Mouse (Mus musculus) liver, postnatal 0 days (tissue): ENCODE data around the gene Atic. TPM values are rescaled to one million over a fixed set of nuclear protein-coding genes. Genes with fewer than 3 reads are reported as not detected.
A peak's percentile ranks its signal among the peaks of the same experiment; 100 is the strongest.

Experiments used
- ATAC-seq: fragments of 200-750 bp; cut with Nextera tagmentation; 2 replicates; pipeline ENCODE4 v1.8.0; 2017; ENCODE audit warnings: mild to moderate bottlenecking, moderate library complexity
- DNase-seq: peaks from one replicate; pipeline ENCODE4 v3.0.0-alpha.2; 2016
- H3K27ac ChIP-seq: fragments of 300-500 bp; sonication (generic); 2 replicates; pipeline ENCODE4 v1.5.1; 2014; ENCODE audit warnings: antibody characterized with exemption, moderate library complexity, mild to moderate bottlenecking, low read depth
- H3K27me3 ChIP-seq: fragments of 300-500 bp; sonication (generic); 2 replicates; pipeline ENCODE4 v1.6.1; 2014; ENCODE audit warnings: low read length, control low read depth, mixed read lengths; ENCODE audit not compliant: insufficient read depth
- H3K36me3 ChIP-seq: fragments of 300-500 bp; sonication (generic); replicated peaks from 2 replicates; pipeline ENCODE4 v1.6.1; 2014; ENCODE audit warnings: mild to moderate bottlenecking, control low read depth, low read length, moderate library complexity, mixed read lengths; ENCODE audit not compliant: insufficient read depth
- H3K4me1 ChIP-seq: fragments of 300-500 bp; sonication (generic); 2 replicates; pipeline ENCODE4 v1.6.1; 2014; ENCODE audit warnings: antibody characterized with exemption, mild to moderate bottlenecking, control low read depth; ENCODE audit not compliant: insufficient read depth
- H3K4me2 ChIP-seq: fragments of 300-500 bp; sonication (generic); 2 replicates; pipeline ENCODE4 v1.6.1; 2014; ENCODE audit warnings: low read depth, mild to moderate bottlenecking, low read length, moderate library complexity, mixed read lengths
- H3K4me3 ChIP-seq: fragments of 300-500 bp; sonication (generic); 2 replicates; pipeline ENCODE4 v1.5.1; 2014; ENCODE audit warnings: low read depth, low read length
- H3K9ac ChIP-seq: fragments of 300-500 bp; sonication (generic); replicated peaks from 2 replicates; pipeline ENCODE4 v1.6.1; 2014; ENCODE audit warnings: mild to moderate bottlenecking, moderate library complexity
- H3K9me3 ChIP-seq: fragments of 300-500 bp; sonication (generic); 2 replicates; pipeline ENCODE4 v1.6.1; 2016; ENCODE audit warnings: mild to moderate bottlenecking, control low read depth, low read length, mixed read lengths
- CTCF ChIP-seq: sonication (generic); IDR thresholded peaks from 2 replicates; pipeline ENCODE4 v1.5.1; 2016; ENCODE audit warnings: antibody characterized with exemption, low read depth
- EP300 ChIP-seq: IDR thresholded peaks from 2 replicates; pipeline ENCODE4 v1.6.1; 2016; ENCODE audit warnings: antibody characterized with exemption, low read depth, mild to moderate bottlenecking
- WGBS: fragments of 180-500 bp; shearing (Covaris S2); extraction: QIAGEN DNeasy Blood & Tissue Kit; methylation state at CpG from one replicate; pipeline ENCODE4 v1.1.7; 2014; ENCODE audit not compliant: insufficient replicate concordance; 5-methylcytosine and 5-hydroxymethylcytosine counted together
- polyA plus RNA-seq: library from polyadenylated mRNA; unstranded; fragments of >200 nt; fragmentation: Nextera tagmentation; extraction: Ambion mirVana; gene quantifications from 2 replicates; pipeline ENCODE4 v1.2.1, GENCODE M21; 2015

Atic gene
- polyA plus RNA-seq, 1 experiment from 2014 or later, result 22.2 TPM

- Histone ChIP-seq H3K4me1 (no peaks in the 10 kb centered on the region), H3K27ac (no peak overlapping the region), H3K27me3 (no peaks in the 10 kb centered on the region), H3K36me3 (peaks cover 65% of the 10 kb centered on the region), H3K9ac (no peak overlapping the region), H3K4me3 (no peak overlapping the region), H3K4me2 (no peak overlapping the region), H3K9me3 (no peaks in the 10 kb centered on the region)
- DNase-seq (no peak), ATAC-seq (no peak)
- TF ChIP-seq CTCF (no peak), EP300 (no peak)
- WGBS, result 91% methylated on average over 37 of the region's 37 CpGs
Measured at GRCm38 (mm10) chr1:71609057-71609775, 52.3 kb downstream of the Atic start.

- Histone ChIP-seq H3K9me3 (no peaks in the 10 kb centered on the region), H3K9ac (no peak overlapping the region), H3K4me2 (no peak overlapping the region), H3K4me1 (no peaks in the 10 kb centered on the region), H3K27ac (no peak overlapping the region), H3K36me3 (peaks cover 65% of the 10 kb centered on the region), H3K27me3 (no peaks in the 10 kb centered on the region), H3K4me3 (no peak overlapping the region)
- no peak for DNase-seq
- 78% methylated on average over 5 of the region's 5 CpGs for WGBS
- 0 out of 2 replicates have a peak, but pooled peaks have one; percentile 16 for ATAC-seq
- no peak for TF ChIP-seq CTCF
- no peak for TF ChIP-seq EP300
Measured at GRCm38 (mm10) chr1:71609916-71610315, 53.0 kb downstream of the Atic start.

GRCm38 (mm10) chr1:71612256-71612655, 55.3 kb downstream of the Atic start:
- DNase-seq (no peak), ATAC-seq (no peak)
- Histone ChIP-seq H3K9ac (no peak overlapping the region), H3K27ac (no peak overlapping the region), H3K9me3 (no peaks in the 10 kb centered on the region), H3K4me1 (no peaks in the 10 kb centered on the region), H3K4me3 (no peak overlapping the region), H3K27me3 (no peaks in the 10 kb centered on the region), H3K36me3 (peaks cover 56% of the 10 kb centered on the region), H3K4me2 (no peak overlapping the region)
- TF ChIP-seq CTCF (no peak), EP300 (no peak)
- WGBS, result 88% methylated on average over 21 of the region's 21 CpGs

- 77% methylated on average over 8 of the region's 8 CpGs for WGBS
- ATAC-seq, result no peak
- TF ChIP-seq EP300 (no peak), CTCF (no peak)
- H3K36me3 ChIP-seq, result peaks cover 58% of the 10 kb centered on the region
- no peaks in the 10 kb centered on the region for H3K27me3 ChIP-seq
- no peak overlapping the region for H3K9ac ChIP-seq
- no peaks in the 10 kb centered on the region for H3K4me1 ChIP-seq
- no peak for DNase-seq
- no peak overlapping the region for H3K27ac ChIP-seq
- no peak overlapping the region for H3K4me2 ChIP-seq
- H3K4me3 ChIP-seq, result no peak overlapping the region
- H3K9me3 ChIP-seq, result no peaks in the 10 kb centered on the region
Measured at GRCm38 (mm10) chr1:71614545-71615246, 57.7 kb downstream of the Atic start.

GRCm38 (mm10) chr1:71621526-71621925, 64.6 kb downstream of the Atic start:
- Histone ChIP-seq H3K9ac (no peak overlapping the region), H3K4me3 (no peak overlapping the region), H3K9me3 (no peaks in the 10 kb centered on the region), H3K36me3 (peaks cover 46% of the 10 kb centered on the region), H3K4me1 (no peaks in the 10 kb centered on the region), H3K27ac (no peak overlapping the region), H3K27me3 (no peaks in the 10 kb centered on the region), H3K4me2 (no peak overlapping the region)
- 56% methylated on average over 2 of the region's 2 CpGs for WGBS
- TF ChIP-seq CTCF (no peak), EP300 (no peak)
- no peak for DNase-seq
- ATAC-seq, result no peak

- no peak overlapping the region for H3K27ac ChIP-seq
- H3K4me3 ChIP-seq, result no peak overlapping the region
- no peaks in the 10 kb centered on the region for H3K27me3 ChIP-seq
- H3K36me3 ChIP-seq, result peaks cover 52% of the 10 kb centered on the region
- H3K4me1 ChIP-seq, result no peaks in the 10 kb centered on the region
- H3K9ac ChIP-seq, result no peak overlapping the region
- no peaks in the 10 kb centered on the region for H3K9me3 ChIP-seq
- TF ChIP-seq EP300, result no peak
- no peak for TF ChIP-seq CTCF
- DNase-seq (no peak), ATAC-seq (no peak)
- WGBS, result 85% methylated on average over 6 of the region's 6 CpGs
- H3K4me2 ChIP-seq, result no peak overlapping the region
Measured at GRCm38 (mm10) chr1:71623625-71624024, 66.7 kb downstream of the Atic start.

Other genes starting within 250 kb of the Atic start
- not detected in 2 replicates for gene Abca12, start 142.2 kb upstream of the Atic start, polyA plus RNA-seq
- gene Fn1, start 96.0 kb downstream of the Atic start, polyA plus RNA-seq, result 380 and 450 TPM in 2 replicates